Mouse (Mus musculus) CH12.LX (cell line): ENCODE results near the gene Fgfr2. TPM values are rescaled to one million over a fixed set of nuclear protein-coding genes. Genes with fewer than 3 reads are reported as not detected.

Experiments used
- DNase-seq: peaks from one replicate; pipeline ENCODE4 v3.0.0-alpha.2; 2013; ENCODE audit errors: extremely low read depth
- H3K27ac ChIP-seq: 2 replicates; pipeline ENCODE4 v1.5.1; 2012; ENCODE audit warnings: low read depth, mild to moderate bottlenecking, control low read depth, moderate library complexity; ENCODE audit not compliant: insufficient read depth
- H3K27me3 ChIP-seq: replicated peaks from 2 replicates; pipeline ENCODE3; 2012; ENCODE audit warnings: inconsistent platforms
- H3K36me3 ChIP-seq, 2 experiments: replicated peaks in 1 of 2; 2 replicates each; pipeline versions ENCODE3 to v1.6.1; 2012; ENCODE audit warnings: inconsistent platforms in 1 of 2, low read length in 1 of 2, mild to moderate bottlenecking in 1 of 2, mixed read lengths in 1 of 2, moderate library complexity in 1 of 2; ENCODE audit not compliant: control insufficient read depth in 1 of 2, insufficient read depth in 1 of 2
- H3K4me1 ChIP-seq, 2 experiments: 2 replicates each; pipeline ENCODE4 v1.6.1; 2012; ENCODE audit warnings: inconsistent platforms in 1 of 2, moderate library complexity in 1 of 2; ENCODE audit not compliant: insufficient read depth in 2 of 2, control insufficient read depth in 1 of 2
- H3K4me2 ChIP-seq: 2 replicates; pipeline ENCODE4 v1.6.1; 2012; ENCODE audit warnings: low read depth, mild to moderate bottlenecking, control low read depth; ENCODE audit not compliant: poor library complexity, insufficient read depth, severe bottlenecking
- H3K4me3 ChIP-seq, 3 experiments: fragments of 150-350 bp in 1 of 3; sonication (generic) in 1 of 3; replicated peaks in 1 of 3; 2 replicates each; pipeline versions ENCODE3 to v1.5.1; 2011 to 2012; ENCODE audit warnings: low read depth in 2 of 3, low read length in 2 of 3, mild to moderate bottlenecking in 2 of 3, moderate library complexity in 2 of 3, control low read depth in 1 of 3, improper control_type of control experiment in 1 of 3, inconsistent platforms in 1 of 3, mixed read lengths in 1 of 3; ENCODE audit not compliant: poor library complexity in 1 of 3
- H3K79me2 ChIP-seq: replicated peaks from 2 replicates; pipeline ENCODE4 v1.6.1; 2012; ENCODE audit warnings: mild to moderate bottlenecking, moderate library complexity; ENCODE audit not compliant: control insufficient read depth, poor library complexity, insufficient read depth, severe bottlenecking; ENCODE audit errors: extremely low read depth
- H3K9ac ChIP-seq: 2 replicates; pipeline ENCODE4 v1.6.1; 2012; ENCODE audit warnings: low read depth, mild to moderate bottlenecking, control low read depth, moderate library complexity; ENCODE audit not compliant: insufficient read depth
- H3K9me3 ChIP-seq: replicated peaks from 2 replicates; pipeline ENCODE3; 2012; ENCODE audit warnings: low read length, inconsistent platforms, mixed read lengths
- BHLHE40 ChIP-seq: IDR thresholded peaks from 2 replicates; pipeline ENCODE4 v1.6.1; 2011; ENCODE audit warnings: mild to moderate bottlenecking, low read depth, low read length, improper control_type of control experiment
- CHD1 ChIP-seq: IDR thresholded peaks from 2 replicates; pipeline ENCODE4 v1.6.1; 2012; ENCODE audit warnings: low read depth, low read length, improper control_type of control experiment, inconsistent platforms
- CHD2 ChIP-seq: IDR thresholded peaks from 2 replicates; pipeline ENCODE4 v1.6.1; 2011; ENCODE audit warnings: low read length, improper control_type of control experiment
- CTCF ChIP-seq, 2 experiments: IDR thresholded peaks in 1 of 2; conservative IDR thresholded peaks in 1 of 2; 2 replicates each; pipeline ENCODE4 v1.5.1; 2011 to 2012; ENCODE audit warnings: low read depth in 2 of 2, low read length in 2 of 2, improper control_type of control experiment in 1 of 2, inconsistent platforms in 1 of 2, mild to moderate bottlenecking in 1 of 2, moderate library complexity in 1 of 2
- ELF1 ChIP-seq: IDR thresholded peaks from 2 replicates; pipeline ENCODE4 v1.6.1; 2014; ENCODE audit warnings: low read depth, mild to moderate bottlenecking, inconsistent platforms, low read length, improper control_type of control experiment
- EP300 ChIP-seq: IDR thresholded peaks from 2 replicates; pipeline ENCODE4 v1.6.1; 2011; ENCODE audit warnings: low read length, improper control_type of control experiment
- ETS1 ChIP-seq: conservative IDR thresholded peaks from 2 replicates; pipeline ENCODE4 v1.6.1; 2012; ENCODE audit warnings: low read depth, mild to moderate bottlenecking, inconsistent platforms, low read length, improper control_type of control experiment, moderate library complexity
- GABPA ChIP-seq: IDR thresholded peaks from 2 replicates; pipeline ENCODE4 v1.6.1; 2012; ENCODE audit warnings: low read depth, low read length, improper control_type of control experiment, inconsistent platforms; ENCODE audit not compliant: insufficient replicate concordance
- IRF4 ChIP-seq: IDR thresholded peaks from 2 replicates; pipeline ENCODE4 v1.6.1; 2014; ENCODE audit warnings: low read depth, mild to moderate bottlenecking, inconsistent platforms, low read length, improper control_type of control experiment
- JUND ChIP-seq: conservative IDR thresholded peaks from 2 replicates; pipeline ENCODE4 v1.6.1; 2011; ENCODE audit warnings: low read depth, low read length, improper control_type of control experiment
- MAFK ChIP-seq: IDR thresholded peaks from 2 replicates; pipeline ENCODE4 v1.6.1; 2011; ENCODE audit warnings: low read length, improper control_type of control experiment; ENCODE audit not compliant: insufficient replicate concordance
- MAZ ChIP-seq: IDR thresholded peaks from 2 replicates; pipeline ENCODE4 v1.6.1; 2012; ENCODE audit warnings: low read depth, mild to moderate bottlenecking, inconsistent platforms, low read length, improper control_type of control experiment, moderate library complexity
- NELFE ChIP-seq: IDR thresholded peaks from 2 replicates; pipeline ENCODE4 v1.6.1; 2011; ENCODE audit warnings: low read depth, low read length, improper control_type of control experiment
- POLR2A ChIP-seq: IDR thresholded peaks from 2 replicates; pipeline ENCODE4 v1.6.1; 2011; ENCODE audit warnings: low read depth, mild to moderate bottlenecking, improper control_type of control experiment, low read length
- POLR2AphosphoS2 ChIP-seq: IDR thresholded peaks from 2 replicates; pipeline ENCODE4 v1.6.1; 2011; ENCODE audit warnings: low read depth, low read length, improper control_type of control experiment
- RAD21 ChIP-seq: IDR thresholded peaks from 2 replicates; pipeline ENCODE4 v1.6.1; 2011; ENCODE audit warnings: low read depth, mild to moderate bottlenecking, low read length, improper control_type of control experiment, moderate library complexity
- RCOR1 ChIP-seq: conservative IDR thresholded peaks from 2 replicates; pipeline ENCODE4 v1.6.1; 2012; ENCODE audit warnings: low read depth, mild to moderate bottlenecking, inconsistent platforms, low read length, improper control_type of control experiment
- TBP ChIP-seq: conservative IDR thresholded peaks from 2 replicates; pipeline ENCODE4 v1.6.1; 2011; ENCODE audit warnings: low read depth, low read length, improper control_type of control experiment
- TCF12 ChIP-seq: IDR thresholded peaks from 2 replicates; pipeline ENCODE4 v1.6.1; 2014; ENCODE audit warnings: low read depth, mild to moderate bottlenecking, inconsistent platforms, low read length, improper control_type of control experiment
- ZKSCAN1 ChIP-seq: IDR thresholded peaks from 2 replicates; pipeline ENCODE4 v1.6.1; 2012; ENCODE audit warnings: low read depth, inconsistent platforms, low read length, improper control_type of control experiment, borderline replicate concordance
- ZMIZ1 ChIP-seq: IDR thresholded peaks from 2 replicates; pipeline ENCODE4 v1.6.1; 2012; ENCODE audit warnings: low read depth, mild to moderate bottlenecking, inconsistent platforms, low read length, improper control_type of control experiment
- dilution Hi-C: fragments of 300-500 bp; cut with MboI; formaldehyde crosslinking; loops from 2 replicates; pipeline ENCODE4 v1.14.3; 2020; ENCODE audit warnings: low sequenced_read_pairs; ENCODE audit not compliant: extremely low pct_unique_long_range_greater_than_20kb, extremely low pct_ligation_motif_present
- in situ Hi-C: fragments of 300-500 bp; cut with MboI; formaldehyde crosslinking; loops from 3 replicates; pipeline ENCODE4 v1.14.3; 2019; ENCODE audit warnings: low sequenced_read_pairs, low pct_ligation_motif_present, low pct_unique_long_range_greater_than_20kb, mixed read lengths
- polyA plus RNA-seq: library from polyadenylated mRNA; unstranded; fragments of >175 nt; gene quantifications from 2 replicates; pipeline ENCODE4 v1.2.1, GENCODE M21; 2012; ENCODE audit warnings: low read depth; ENCODE audit not compliant: insufficient read length
- total RNA-seq, 2 experiments: library from RNA; depleted of rRNA; stranded (reverse); fragments of 300-350 nt in 1 of 2; fragments of >200 nt in 1 of 2; gene quantifications; 2 replicates each; pipeline ENCODE4 v1.2.3; 2012 to 2014

The Fgfr2 gene
- total and polyA plus RNA-seq, 3 experiments: not detected

DNA sequence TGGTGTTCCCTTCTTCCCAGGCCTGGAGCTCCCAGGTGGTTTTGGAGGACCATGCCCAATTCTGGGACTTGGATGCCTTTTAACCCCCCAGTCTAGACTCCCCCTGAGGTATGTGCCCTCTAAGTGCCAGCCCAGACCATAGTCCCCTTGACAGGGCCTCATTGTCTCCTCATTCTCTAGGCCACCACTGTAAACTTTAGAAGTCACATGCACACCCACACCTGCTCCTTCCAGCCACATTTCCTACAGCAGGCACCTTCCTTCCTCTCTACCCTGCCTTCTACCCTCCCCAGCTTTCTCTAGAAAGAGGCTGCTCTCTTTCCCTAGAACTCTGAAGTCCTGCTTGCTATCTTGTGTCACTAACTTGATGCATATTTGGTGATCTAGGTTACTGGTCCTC is 2424.7 kb downstream of the Fgfr2 start:
- Histone ChIP-seq H3K9ac (no peak overlapping the region), H3K4me1 (peaks cover 8 to 55% of the 10 kb centered on the region in 2 experiments; a peak in 3 of 4 replicates), H3K36me3 (no peaks in the 10 kb centered on the region), H3K4me3 (no peak overlapping the region), H3K79me2 (no peaks in the 10 kb centered on the region), H3K27me3 (peaks cover 2% of the 10 kb centered on the region), H3K27ac (no peak overlapping the region), H3K9me3 (no peaks in the 10 kb centered on the region), H3K4me2 (no peak overlapping the region)
- in situ Hi-C loops (no loop called here), dilution Hi-C loops (no loop called here)
- no peak for DNase-seq
- TF ChIP-seq CTCF (conservative IDR thresholded peaks at IDR 0.05 in 1 of 2, IDR thresholded peaks at IDR 0.05 in 1 of 2; ENCODE audit: low read depth in 2 of 2, low read length in 2 of 2) (no peak), POLR2AphosphoS2 (no peak)

DNA sequence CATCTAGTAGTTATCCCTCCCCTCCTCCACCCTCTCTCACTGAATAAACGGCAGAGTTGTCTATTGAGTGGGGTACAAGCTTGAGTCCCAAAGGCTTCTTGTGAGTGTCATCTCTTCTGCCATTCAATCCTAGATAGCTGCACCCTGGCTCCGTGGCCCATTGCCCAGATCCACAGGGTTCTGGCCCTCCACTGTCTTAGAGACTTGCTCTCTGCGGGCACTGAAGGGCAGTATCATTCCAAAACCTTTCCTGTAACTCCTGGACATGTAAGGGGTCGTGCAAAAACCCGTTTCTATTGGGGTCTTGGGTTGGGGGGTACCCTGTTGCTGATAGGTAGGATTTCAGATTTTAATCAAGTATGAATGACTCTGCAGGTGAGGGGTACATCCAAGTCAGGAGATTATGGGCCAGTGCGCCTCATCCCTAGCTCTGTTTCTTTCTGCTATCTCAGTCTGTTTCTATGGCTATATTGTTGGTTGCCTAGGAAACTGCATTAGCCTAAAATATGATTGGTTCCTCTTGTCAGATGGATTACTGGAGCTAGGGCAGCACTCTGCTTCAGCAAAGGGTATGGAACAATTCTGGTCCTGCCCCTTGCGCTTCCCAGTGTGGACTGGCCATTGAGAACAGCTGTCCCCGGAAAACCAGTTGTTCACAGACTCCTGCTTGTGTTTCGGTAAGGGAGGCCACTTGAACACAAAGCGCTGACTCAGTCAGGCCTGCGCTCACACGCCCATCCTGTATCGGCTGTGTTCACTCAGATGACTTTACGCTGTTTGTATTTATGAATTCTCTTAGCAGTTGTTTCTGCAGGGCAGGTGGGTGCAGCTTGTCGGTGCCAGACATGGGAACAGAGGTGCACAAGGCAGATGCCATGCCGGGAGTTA is 2426.6 kb downstream of the Fgfr2 start:
- dilution Hi-C loops: no loop called here
- in situ Hi-C loops: no loop called here

DNA sequence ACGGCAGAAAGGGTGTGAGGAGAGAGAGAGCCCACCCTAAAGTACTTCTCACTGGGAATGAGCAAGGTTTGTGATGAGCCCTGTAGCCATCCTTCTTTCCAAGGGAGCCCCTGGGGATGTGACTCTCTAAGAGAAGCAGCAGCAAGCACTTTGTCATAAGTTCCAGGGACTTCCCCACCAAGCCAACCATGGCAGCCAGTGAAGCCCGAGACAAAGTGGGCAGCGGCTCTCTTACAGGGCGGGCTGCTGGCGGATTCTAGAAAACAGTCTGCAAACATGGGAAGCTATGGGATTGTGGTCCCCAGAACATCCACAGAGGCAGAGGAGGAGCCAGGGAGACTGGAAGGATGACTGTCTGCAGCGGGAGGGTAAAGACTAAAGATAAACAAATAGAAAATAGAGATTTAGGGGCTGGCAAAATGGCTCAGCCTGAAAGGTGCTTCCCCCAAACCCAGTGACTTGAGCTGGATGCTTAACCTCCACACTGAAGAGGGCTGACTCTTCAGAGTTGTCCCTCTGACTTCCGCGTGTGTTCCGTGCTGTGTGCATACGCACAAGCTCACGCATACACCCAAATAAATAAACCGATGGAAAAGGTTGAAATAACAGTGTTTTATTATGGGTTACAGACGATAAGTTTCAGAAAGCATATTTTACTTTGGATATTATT is 2427.3 kb downstream of the Fgfr2 start:
- peaks cover 9% of the 10 kb centered on the region for H3K27me3 ChIP-seq
- H3K4me1 ChIP-seq: peaks cover 8 to 46% of the 10 kb centered on the region in 2 experiments; a peak in 3 of 4 replicates
- in situ Hi-C loops (no loop called here), dilution Hi-C loops (no loop called here)
- H3K9me3 ChIP-seq: no peaks in the 10 kb centered on the region
- H3K4me3 ChIP-seq: peak overlapping the region in 2 of 3 experiments; percentile 38 to 50
- DNase-seq: peak; percentile 80
- H3K4me2 ChIP-seq: peak overlapping the region; percentile 45; the same call in 1 of the 2 replicates
- H3K79me2 ChIP-seq: no peaks in the 10 kb centered on the region
- H3K36me3 ChIP-seq: no peaks in the 10 kb centered on the region
- no peak overlapping the region; the same call in 1 of the 2 replicates for H3K9ac ChIP-seq
- no peak overlapping the region for H3K27ac ChIP-seq
- 0 out of 2 replicates have a peak, but pooled peaks have one; percentile 5 for TF ChIP-seq CHD2
- TF ChIP-seq MAFK: 0 out of 2 replicates have a peak, but pooled peaks have one; percentile 10
- TF ChIP-seq EP300: peak; percentile 43; the same call in 1 of the 2 replicates
- TF ChIP-seq POLR2A: no peak
- no peak for TF ChIP-seq ZMIZ1
- TF ChIP-seq ETS1: peak; percentile 33; the same call in 1 of the 2 replicates
- TF ChIP-seq IRF4: 0 out of 2 replicates have a peak, but pooled peaks have one; percentile 16
- peak; percentile 57; the same call in 1 of the 2 replicates for TF ChIP-seq RCOR1
- TF ChIP-seq ZKSCAN1: no peak
- peak; percentile 38; the same call in 1 of the 2 replicates for TF ChIP-seq BHLHE40
- TF ChIP-seq MAZ: no peak
- no peak for TF ChIP-seq CHD1
- peak; percentile 75 for TF ChIP-seq TBP
- peak; percentile 74 for TF ChIP-seq ELF1
- no peak for TF ChIP-seq GABPA
- no peak for TF ChIP-seq POLR2AphosphoS2
- TF ChIP-seq NELFE: peak; percentile 51; the same call in 1 of the 2 replicates
- 0 out of 2 replicates have a peak, but pooled peaks have one; percentile 32 for TF ChIP-seq TCF12
- no peak for TF ChIP-seq RAD21
- TF ChIP-seq JUND: 0 out of 2 replicates have a peak, but pooled peaks have one; percentile 13

More for the DNA sequence above, 2426.6 kb downstream of the Fgfr2 start:
- H3K9me3 ChIP-seq: no peaks in the 10 kb centered on the region
- no peak for DNase-seq
- H3K4me2 ChIP-seq: no peak overlapping the region
- no peak overlapping the region for H3K9ac ChIP-seq
- H3K27ac ChIP-seq: no peak overlapping the region
- no peaks in the 10 kb centered on the region for H3K36me3 ChIP-seq
- H3K4me1 ChIP-seq: peaks cover 8 to 46% of the 10 kb centered on the region in 2 experiments; a peak in 3 of 4 replicates
- TF ChIP-seq NELFE: no peak
- no peak for TF ChIP-seq POLR2AphosphoS2
- no peaks in the 10 kb centered on the region for H3K79me2 ChIP-seq
- peaks cover 7% of the 10 kb centered on the region for H3K27me3 ChIP-seq
- peak overlapping the region in 1 of 3 experiments; percentile 50 for H3K4me3 ChIP-seq
